Mouse (Mus musculus): ENCODE measurements around the gene Gins1. TPM values are rescaled to one million over a fixed set of nuclear protein-coding genes. Genes with fewer than 3 reads are reported as not detected.
A peak's percentile ranks its signal among the peaks of the same experiment; 100 is the strongest.

Gins1 gene
- total RNA-seq, 4 experiments from 2014 or later, result 1.6 to 2.2 (median 1.9) TPM

DNA sequence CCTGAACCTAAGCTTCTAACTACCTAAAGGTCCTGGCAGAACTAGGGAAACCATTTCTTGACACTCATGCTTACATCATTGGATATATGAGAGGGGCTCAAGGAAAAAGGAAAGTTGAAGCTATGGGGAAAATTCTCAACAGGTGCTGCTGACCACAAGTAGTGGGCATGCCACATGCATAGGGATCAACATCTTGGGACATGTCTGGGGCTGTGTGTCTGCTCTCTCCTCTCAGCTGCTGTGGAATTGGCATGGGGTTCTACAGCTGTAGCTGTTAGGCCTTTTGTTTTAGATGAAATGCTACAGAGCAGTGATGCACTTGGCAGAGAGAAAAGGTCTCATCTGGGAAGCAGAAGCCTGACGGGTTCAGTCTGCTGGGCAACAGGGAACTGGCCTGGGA is 50.7 kb downstream of the Gins1 start:
- no peak for DNase-seq (ENCODE audit: low spot score in 2 of 2)

DNA sequence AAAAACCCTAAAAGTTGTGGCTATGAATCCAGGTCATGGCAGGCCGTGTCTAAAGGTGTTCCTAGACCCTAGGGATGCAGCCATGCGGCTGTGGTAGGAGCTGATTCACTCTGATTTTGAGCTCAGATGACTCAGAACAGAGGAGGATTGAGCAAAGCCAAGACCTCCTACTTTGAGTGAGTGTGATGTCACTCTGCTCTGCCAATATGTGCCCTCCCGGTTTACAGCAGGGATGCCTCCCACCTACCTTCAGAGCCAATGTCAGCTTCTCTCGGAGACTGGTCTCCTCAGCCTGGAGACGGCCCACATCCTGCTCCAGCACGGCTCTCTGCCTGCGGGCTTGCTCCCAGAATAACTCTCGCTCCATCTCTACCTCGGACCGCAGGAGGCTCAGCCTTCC is 54.3 kb downstream of the Gins1 start:
- peak; percentile 10 to 65 for DNase-seq (ENCODE audit: low spot score in 2 of 2)

DNA sequence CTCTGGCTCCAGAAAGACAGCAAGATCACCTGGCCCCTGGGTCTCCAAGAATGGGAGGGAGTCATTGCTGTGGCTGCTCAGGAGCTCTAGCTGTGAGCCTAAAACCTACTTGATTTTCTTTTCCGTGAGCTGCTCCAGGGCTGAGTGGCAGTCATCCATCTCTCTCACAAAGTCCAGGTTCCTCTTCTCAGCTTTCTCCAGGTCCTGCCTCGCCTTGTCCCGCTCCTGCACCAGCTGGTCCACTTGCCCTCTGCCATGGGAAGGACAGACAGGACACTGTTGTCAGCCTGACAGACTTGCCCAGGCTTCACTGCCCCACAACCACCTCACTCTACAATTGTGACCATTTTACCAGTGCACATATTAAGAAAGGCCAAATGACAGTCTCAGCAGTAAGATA is 58.0 kb downstream of the Gins1 start:
- no peak for DNase-seq (ENCODE audit: low spot score in 2 of 2)

DNA sequence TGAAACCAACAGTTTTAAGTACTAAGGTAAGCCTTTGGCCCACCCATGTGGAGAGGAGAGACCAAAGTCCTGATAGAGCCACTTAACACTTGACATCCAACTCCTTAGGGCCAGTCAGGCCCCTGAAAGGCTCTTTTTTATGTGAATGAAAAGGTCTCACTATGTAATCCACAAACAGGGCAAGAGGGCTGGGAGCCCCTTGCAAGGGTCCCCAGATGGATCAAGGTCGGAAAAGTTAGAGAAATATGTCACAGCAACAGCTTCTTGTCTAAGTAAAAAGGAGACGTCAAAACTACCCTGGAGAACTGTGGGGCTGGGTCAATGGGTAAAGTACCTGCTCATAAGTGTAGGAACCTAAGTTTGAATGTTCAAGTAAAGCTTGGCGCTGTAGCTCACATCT is 59.4 kb downstream of the Gins1 start:
- DNase-seq (ENCODE audit: low spot score in 2 of 2), result no peak

DNA sequence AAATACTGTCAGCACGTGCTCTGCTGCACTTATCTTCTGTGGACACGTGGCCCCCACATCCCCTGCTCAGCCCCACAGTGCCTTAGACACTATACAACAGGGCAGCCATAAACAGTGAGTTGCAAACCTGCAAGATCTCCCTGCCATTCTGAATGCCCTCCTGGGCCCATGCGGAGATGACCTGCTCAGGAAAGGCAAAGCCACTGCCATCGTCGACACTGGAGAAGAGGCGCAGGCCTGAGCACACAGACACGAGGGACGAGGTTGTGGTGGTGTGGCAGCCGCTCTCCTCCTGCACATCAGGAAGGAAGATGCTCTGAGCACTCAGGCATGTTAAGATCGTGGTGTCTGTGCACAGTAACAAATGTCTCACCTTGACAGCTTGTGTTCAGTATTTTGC is 60.8 kb downstream of the Gins1 start:
- no peak for DNase-seq (ENCODE audit: low spot score in 2 of 2)

GRCm38 (mm10) chr2:150967491-150967890 is 62.3 kb downstream of the Gins1 start:
- DNase-seq (ENCODE audit: low spot score in 2 of 2), result no peak

DNA sequence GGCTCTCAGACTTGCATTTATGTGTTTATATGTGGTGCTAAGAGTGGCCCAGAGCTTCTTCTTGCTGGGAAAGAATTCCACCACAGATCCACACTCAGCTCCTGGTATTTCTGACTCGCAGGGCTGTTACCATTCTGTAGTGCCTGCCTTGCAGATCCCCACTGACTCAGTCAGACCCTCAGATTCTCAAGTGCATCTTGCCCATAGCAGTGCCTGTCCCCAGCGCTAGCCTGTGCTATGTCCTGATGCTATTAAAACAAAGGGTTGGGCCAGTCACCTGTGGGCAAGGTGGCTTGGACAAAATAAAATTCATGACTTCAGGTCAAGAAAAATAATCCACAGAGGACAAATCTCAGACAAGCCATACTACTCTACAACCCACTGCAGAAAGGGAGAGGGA is 64.0 kb downstream of the Gins1 start:
- DNase-seq (ENCODE audit: low spot score in 2 of 2), result no peak

- DNase-seq (ENCODE audit: low spot score in 2 of 2), result no peak
These were observed 66.7 kb downstream of the Gins1 start for GRCm38 (mm10) chr2:150971856-150972255.

- DNase-seq (ENCODE audit: low spot score in 2 of 2), result no peak
These were observed 67.5 kb downstream of the Gins1 start for GRCm38 (mm10) chr2:150972681-150973080.

GRCm38 (mm10) chr2:150973401-150974115 is 68.4 kb downstream of the Gins1 start:
- DNase-seq (ENCODE audit: low spot score in 2 of 2), result no peak

GRCm38 (mm10) chr2:150976871-150977270 is 71.7 kb downstream of the Gins1 start:
- no peak for DNase-seq (ENCODE audit: low spot score in 2 of 2)

- no peak for DNase-seq (ENCODE audit: low spot score in 2 of 2)
These were observed 72.5 kb downstream of the Gins1 start for GRCm38 (mm10) chr2:150977676-150978075.

DNA sequence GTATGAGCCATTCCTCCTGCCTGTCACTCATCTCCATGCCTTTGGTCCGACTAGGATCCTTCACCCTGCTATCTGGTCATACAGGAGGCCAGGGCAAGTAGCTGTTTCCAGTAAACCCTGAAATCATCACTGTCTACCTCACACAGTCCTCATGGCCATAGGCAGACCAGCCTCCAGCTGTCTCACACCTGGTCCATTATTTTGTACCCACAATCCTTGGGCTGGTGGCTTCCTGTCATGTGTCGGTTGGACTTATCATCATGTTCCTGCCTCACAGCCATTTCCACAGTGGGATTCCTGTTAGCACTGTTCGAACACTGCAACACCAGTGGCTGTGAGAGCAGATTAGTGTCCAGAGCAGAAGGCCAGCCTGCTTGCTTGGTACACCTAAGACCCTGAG is 73.6 kb downstream of the Gins1 start:
- DNase-seq (ENCODE audit: low spot score in 2 of 2), result no peak

DNA sequence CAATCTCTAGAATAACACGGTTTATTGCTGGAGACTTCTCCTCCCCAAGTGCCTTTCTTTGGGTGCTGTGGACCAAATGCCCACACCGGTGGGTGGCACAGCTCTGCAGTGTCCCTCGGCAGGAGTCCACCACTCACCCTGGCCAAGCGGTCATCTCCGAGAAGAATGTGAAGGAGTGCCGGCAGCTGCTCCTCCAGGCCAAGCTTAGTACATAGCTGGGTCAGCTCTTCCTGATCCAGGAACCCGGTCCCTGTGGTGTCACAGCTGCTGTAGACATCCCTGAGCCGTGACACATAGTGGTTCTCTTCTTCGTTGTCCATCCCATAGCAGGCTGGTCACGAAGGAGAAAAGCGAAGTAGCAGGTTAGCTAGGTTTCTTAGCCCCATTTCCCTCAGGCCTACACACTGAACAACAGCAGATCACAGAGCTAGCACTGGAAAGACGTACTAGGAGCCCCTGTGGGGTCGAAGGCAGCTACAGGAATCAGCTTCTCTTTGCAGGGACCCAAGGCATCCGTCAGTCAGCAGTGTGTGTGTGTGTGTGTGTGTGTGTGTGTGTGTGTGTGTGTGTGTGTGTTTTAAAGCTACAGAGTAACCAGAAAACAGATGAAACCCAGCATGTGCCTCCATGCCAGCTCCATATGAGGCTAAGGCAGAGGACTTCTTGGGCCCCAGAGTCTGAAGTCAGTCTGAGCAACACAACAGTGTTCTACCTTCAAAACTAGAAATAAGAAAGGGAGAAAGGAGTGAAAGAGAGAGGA is 74.8 kb downstream of the Gins1 start:
- DNase-seq (ENCODE audit: low spot score in 2 of 2), result no peak

Other genes starting within 250 kb of the Gins1 start
- gene Acss1, start 236.9 kb upstream of the Gins1 start, total RNA-seq (2022), result 10 to 100 TPM; 18.3 to 24.5 (median 21.6) TPM
- not detected for gene Vsx1, start 216.0 kb upstream of the Gins1 start, total RNA-seq (2022)
- 10 to 100 TPM; 45.8 to 48.9 (median 47.7) TPM for gene Entpd6, start 156.4 kb upstream of the Gins1 start, total RNA-seq (2022)
- 100 to 1,000 TPM; 143 to 172 (median 150) TPM for gene Pygb, start 118.7 kb upstream of the Gins1 start, total RNA-seq (2022)
- 100 to 1,000 TPM; 309 to 333 (median 321) TPM for gene Abhd12, start 659 bp upstream of the Gins1 start, total RNA-seq (2022)
- 10 to 100 TPM in 1 of 4 experiments, 1 to 10 TPM in 3; 5.8 to 10.5 (median 7.6) TPM for gene Ninl, start 134.0 kb downstream of the Gins1 start, total RNA-seq (2022)
- gene Nanp, start 134.0 kb downstream of the Gins1 start, total RNA-seq (2022), result 10 to 100 TPM; 23.4 to 27.2 (median 26.3) TPM
- not detected for gene Gm14151, start 186.9 kb downstream of the Gins1 start, total RNA-seq (2022)
- gene Gm14147, start 192.8 kb downstream of the Gins1 start, total RNA-seq (2022), result not detected